Mouse (Mus musculus): ENCODE data around the gene Il15ra. TPM values are rescaled to one million over a fixed set of nuclear protein-coding genes. Genes with fewer than 3 reads are reported as not detected.

Gene Il15ra
- 1 to 10 TPM in 1 of 2 experiments, under 1 TPM in 1; 0.08 to 1.8 TPM for polyA plus RNA-seq (2012; fragmentation: generic; extraction: Trizol)

DNA sequence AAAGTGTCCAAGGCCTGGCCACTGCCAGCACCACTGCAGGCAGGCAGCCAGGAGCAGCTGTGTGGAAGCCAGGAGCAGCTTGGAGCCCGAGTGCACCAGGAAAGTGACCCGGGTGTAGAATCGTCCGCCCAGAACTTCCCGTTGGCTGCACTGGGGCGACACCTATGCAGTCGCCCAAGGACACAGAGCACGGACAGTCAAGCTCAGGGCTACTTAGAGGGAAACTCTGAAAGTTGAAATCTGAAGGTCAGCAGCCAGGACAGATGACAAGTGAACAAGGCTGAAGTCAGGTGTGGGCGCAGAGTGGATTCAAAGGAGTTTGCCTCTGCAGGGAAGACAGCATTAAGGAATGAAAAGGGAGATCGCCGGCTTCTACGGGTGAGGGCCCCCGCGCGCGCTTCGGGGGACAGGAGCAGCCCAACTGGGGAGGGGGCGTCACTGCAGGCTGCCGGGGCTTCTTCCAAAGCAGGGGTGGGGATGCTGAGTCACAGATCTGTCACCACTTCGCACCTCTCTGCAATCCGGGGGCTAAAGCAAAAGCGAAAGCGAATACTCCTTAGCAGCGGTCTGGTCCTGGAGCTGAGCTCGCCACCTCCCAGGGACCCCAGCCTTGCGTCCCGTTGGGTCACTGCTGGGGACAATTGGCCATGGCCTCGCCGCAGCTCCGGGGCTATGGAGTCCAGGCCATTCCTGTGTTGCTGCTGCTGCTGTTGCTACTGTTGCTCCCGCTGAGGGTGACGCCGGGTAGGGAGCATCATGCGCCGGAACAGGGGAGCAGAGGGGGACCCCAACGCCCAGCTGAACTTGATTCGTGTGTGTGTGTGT is at the start of gene Il15ra:
Il15ra (plus strand) TSS at position 90 of the 825 bp plus-strand sequence.

DNA sequence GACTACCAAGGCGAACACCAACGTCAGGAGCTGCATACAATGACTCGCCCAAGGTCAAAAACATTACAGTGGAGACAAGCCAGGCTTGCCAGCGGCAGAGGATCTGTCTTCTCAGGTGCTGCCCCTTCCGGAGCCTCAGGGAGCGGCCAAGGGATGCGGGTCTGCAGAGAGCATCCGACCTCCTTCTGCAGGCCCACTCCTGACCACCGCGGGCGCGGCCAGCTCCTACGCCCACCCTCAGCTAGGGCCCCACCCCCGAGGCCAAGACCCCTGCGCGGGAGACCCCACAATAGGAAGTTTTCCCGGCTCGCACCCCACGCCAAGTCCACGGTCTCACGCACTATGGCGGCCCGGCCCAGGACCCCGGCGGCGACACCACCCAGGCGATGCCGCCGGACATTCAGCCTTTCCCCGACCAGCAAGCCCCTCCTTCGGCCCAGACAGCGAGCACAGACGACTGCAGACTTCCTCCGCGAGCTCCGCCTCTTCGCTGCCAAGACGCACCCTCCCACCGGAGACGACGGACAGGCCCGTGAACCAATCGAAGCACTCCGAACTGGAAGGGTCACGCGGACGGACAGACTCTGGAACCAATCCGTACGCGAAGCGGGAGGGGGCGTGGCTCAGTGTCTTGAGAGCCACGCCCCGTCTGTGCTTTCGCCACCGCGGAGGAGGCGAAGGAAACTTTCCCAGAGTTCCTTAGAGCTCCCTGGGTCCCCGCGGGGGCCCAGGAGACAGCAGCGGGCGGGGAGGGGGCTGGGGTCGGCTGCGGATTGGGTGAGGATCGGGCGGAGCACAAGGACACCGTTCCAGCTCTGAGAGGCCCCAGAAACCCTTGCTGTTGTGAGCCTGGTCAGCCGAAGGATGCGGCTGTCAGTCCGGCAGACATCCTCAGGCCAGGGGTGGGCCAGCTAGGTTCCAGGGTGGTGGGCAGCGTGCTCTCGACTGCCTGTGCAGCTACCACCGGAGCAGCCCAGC is 72.3 kb downstream of the Il15ra start, which contains the start of the genes Fbh1 and Ankrd16:
Fbh1 (minus strand) TSS at position 492 of the 978 bp plus-strand sequence.
Ankrd16 (plus strand) TSS at position 786 of the 978 bp plus-strand sequence.

Other genes starting within 250 kb of the Il15ra start
- 1 to 10 TPM in 1 of 2 experiments, under 1 TPM in 1; 0.19 to 2.0 TPM for gene Pfkfb3, start 151.2 kb upstream of the Il15ra start, polyA plus RNA-seq (2012; fragmentation: generic; extraction: Trizol)
- gene Rbm17, start 101.1 kb upstream of the Il15ra start, polyA plus RNA-seq (2012; fragmentation: generic; extraction: Trizol) = 10 to 100 TPM; 34.3 to 82.9 TPM
- gene Gm17490, start 79.0 kb upstream of the Il15ra start, polyA plus RNA-seq (2012; fragmentation: generic; extraction: Trizol) = not detected
- gene Il2ra, start 62.5 kb upstream of the Il15ra start, polyA plus RNA-seq (2012; fragmentation: generic; extraction: Trizol) = not detected
- gene Fbh1, start 72.3 kb downstream of the Il15ra start, polyA plus RNA-seq (2012; fragmentation: generic; extraction: Trizol) = 10 to 100 TPM; 11.4 to 39.1 TPM
- 10 to 100 TPM in 1 of 2 experiments, 1 to 10 TPM in 1; 1.6 to 20.7 TPM for gene Ankrd16, start 72.6 kb downstream of the Il15ra start, polyA plus RNA-seq (2012; fragmentation: generic; extraction: Trizol)

Data from C3H10T1/2 (cell line).